Mouse (Mus musculus) bone marrow macrophage, adult 2 months (primary cell): ENCODE results near the gene Cradd. TPM values are rescaled to one million over a fixed set of nuclear protein-coding genes. Genes with fewer than 3 reads are reported as not detected.

ENCODE experiments used
- H3K27ac ChIP-seq: 2 replicates; pipeline ENCODE4 v1.5.1; 2012; ENCODE audit warnings: low read depth, low read length; ENCODE audit not compliant: insufficient read depth
- H3K4me1 ChIP-seq: 2 replicates; pipeline ENCODE4 v1.6.1; 2012; ENCODE audit warnings: low read length; ENCODE audit not compliant: control insufficient read depth, insufficient read depth
- H3K4me3 ChIP-seq: 2 replicates; pipeline ENCODE4 v1.5.1; 2012; ENCODE audit warnings: mild to moderate bottlenecking, low read length, moderate library complexity; ENCODE audit not compliant: insufficient read depth
- CTCF ChIP-seq: IDR thresholded peaks from 2 replicates; pipeline ENCODE4 v1.5.1; 2012; ENCODE audit warnings: low read depth, mild to moderate bottlenecking, low read length, moderate library complexity
- POLR2A ChIP-seq: IDR thresholded peaks from 2 replicates; pipeline ENCODE4 v1.6.1; 2012; ENCODE audit warnings: mild to moderate bottlenecking, low read depth, low read length, borderline replicate concordance
- polyA plus RNA-seq: library from polyadenylated mRNA; stranded (reverse); fragments of >200 nt; gene quantifications from 2 replicates; pipeline ENCODE4 v1.2.4, GENCODE M21; 2012; ENCODE audit not compliant: missing spikeins, insufficient read depth, insufficient read length

Gene Cradd
- polyA plus RNA-seq, 1 experiment, result 12.2 TPM

GRCm38 (mm10) chr10:95154675-95155074, 169.3 kb downstream of the Cradd start:
- H3K27ac ChIP-seq, result no peak overlapping the region
- H3K4me3 ChIP-seq, result no peak overlapping the region
- peaks cover 33% of the 10 kb centered on the region for H3K4me1 ChIP-seq
- no peak for TF ChIP-seq POLR2A

DNA sequence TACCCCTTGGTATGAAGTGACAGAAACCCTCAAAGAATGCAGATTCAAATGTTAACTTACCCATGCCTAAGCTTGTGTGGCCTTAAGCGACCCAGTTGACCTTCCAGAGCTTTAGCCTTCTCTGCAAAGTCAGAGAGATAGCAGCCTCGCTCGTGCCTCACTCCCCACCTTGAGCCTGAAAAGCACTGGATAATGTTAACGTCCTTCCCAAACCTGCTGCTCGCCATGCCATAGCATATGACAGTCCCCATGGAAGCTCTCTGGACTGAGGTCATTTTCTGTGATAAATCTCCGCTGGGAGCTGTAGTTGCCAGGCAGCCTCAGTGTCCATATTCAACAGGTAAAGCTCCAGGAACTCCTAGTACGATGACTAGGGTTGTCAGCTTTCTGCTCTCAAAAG, 170.7 kb downstream of the Cradd start:
- Histone ChIP-seq H3K4me3 (no peak overlapping the region), H3K27ac (no peak overlapping the region), H3K4me1 (peaks cover 33% of the 10 kb centered on the region)
- TF ChIP-seq CTCF, result no peak
- TF ChIP-seq POLR2A, result no peak

DNA sequence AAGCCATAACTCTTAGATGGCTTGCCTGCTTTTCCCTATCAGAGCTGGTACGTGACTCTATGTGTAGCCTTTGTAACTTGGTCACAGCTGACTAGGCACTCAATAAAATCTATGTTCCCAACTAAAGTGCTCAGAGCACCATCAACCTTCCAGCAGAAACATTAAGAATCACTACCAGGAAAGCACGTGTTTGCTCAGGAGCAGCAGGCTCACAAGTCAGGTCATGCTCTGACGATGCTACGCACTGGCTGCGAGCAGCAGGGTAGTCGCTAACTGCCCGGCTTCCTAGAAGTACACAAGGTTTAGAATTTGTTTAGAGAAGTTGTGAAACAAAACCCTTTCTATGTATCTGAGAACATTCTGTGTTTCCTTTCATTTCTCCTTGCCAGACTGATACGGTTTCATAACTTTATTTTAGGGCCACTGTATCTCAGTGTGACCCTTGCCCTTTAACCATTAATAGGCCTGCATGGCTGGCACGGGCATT, 171.4 kb downstream of the Cradd start:
- H3K27ac ChIP-seq, result no peak overlapping the region
- TF ChIP-seq POLR2A (no peak), CTCF (no peak)
- peaks cover 33% of the 10 kb centered on the region for H3K4me1 ChIP-seq
- H3K4me3 ChIP-seq, result no peak overlapping the region

DNA sequence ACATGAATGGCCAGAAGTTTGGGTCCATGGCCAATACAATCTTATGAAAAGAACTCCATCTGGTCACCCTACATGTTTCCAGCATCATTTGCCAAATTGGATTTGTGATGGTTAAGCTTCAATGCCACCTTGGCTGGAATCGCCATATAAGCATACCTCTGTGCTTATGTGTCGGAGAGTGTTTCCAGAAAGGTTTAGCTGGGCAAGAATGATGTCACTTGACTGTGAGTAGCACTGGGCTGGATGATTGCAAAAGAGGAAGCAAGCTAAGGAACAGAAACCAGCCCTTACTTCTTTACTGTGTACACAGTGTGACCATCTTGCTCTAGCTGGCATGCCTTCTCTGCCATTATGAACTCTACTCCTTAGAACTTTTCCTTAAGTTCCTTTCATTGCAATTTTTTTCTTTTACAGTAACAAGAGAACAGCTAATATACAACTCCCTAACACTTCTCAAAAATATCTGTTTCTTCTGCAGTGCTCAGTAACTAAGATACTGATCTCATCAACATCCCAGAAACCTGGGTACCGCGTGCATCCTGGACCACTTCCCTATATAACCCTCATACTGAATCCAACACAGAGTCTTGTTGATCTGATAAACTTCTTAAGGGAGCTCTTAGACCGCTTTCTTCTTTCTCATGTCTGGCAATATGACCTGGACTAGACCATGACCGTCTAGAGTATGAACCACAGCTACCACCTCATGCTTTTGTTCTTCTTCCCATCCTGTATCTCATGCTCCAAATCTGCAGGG, 172.7 kb downstream of the Cradd start:
- Histone ChIP-seq H3K27ac (peak overlapping the region; percentile 29), H3K4me1 (peaks cover 40% of the 10 kb centered on the region)
- TF ChIP-seq CTCF (no peak), POLR2A (no peak)

DNA sequence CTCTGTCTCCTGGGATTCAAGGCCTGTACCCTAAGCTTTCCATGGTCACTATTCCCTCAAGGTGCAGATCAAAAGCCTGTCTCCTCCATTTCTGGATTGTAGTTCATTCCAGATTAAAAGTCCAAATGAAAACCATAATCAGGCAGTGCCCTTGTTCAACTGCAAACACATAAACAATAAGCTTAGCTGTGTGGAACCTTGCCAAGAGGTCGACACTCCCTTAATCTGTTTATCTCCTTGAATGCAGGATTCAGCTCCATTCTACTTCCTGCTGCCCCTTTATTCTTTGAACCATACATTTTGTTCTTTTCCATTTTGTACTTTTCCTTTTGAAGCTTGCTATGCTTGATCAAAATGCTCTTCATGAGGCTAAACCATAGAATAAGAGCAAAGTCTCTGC, 174.3 kb downstream of the Cradd start:
- H3K27ac ChIP-seq, result no peak overlapping the region
- no peak overlapping the region for H3K4me3 ChIP-seq
- peaks cover 38% of the 10 kb centered on the region for H3K4me1 ChIP-seq
- no peak for TF ChIP-seq POLR2A
- TF ChIP-seq CTCF, result no peak

More for the DNA sequence above, 172.7 kb downstream of the Cradd start:
- no peak overlapping the region for H3K4me3 ChIP-seq

GRCm38 (mm10) chr10:95148641-95149040, 175.3 kb downstream of the Cradd start:
- peaks cover 36% of the 10 kb centered on the region for H3K4me1 ChIP-seq
- TF ChIP-seq POLR2A (no peak), CTCF (no peak)

GRCm38 (mm10) chr10:95147136-95147901, 176.6 kb downstream of the Cradd start:
- Histone ChIP-seq H3K4me1 (peaks cover 26% of the 10 kb centered on the region), H3K4me3 (no peak overlapping the region), H3K27ac (no peak overlapping the region)
- TF ChIP-seq CTCF (no peak), POLR2A (no peak)

More at GRCm38 (mm10) chr10:95148641-95149040, 175.3 kb downstream of the Cradd start:
- H3K27ac ChIP-seq, result no peak overlapping the region
- H3K4me3 ChIP-seq, result no peak overlapping the region

DNA sequence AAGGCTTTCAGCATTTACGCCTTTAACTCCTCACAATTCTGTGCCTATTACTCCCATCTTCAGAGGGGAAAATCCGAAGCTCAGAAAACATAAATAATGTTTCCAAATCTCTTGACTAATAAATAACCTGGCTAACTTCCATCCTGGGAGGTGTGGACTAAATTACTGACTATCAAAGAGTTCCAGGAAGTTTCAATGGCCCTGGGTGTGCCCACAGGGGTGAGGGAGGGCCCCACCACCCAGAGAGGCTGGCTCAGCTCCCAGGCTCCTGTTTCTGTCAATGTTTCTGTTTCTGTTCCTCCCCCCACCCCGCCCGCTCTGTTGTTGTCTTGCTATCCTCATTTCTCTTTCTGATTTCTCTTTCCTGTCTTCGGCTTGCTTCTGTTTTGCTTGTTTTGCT, 177.4 kb downstream of the Cradd start:
- Histone ChIP-seq H3K27ac (no peak overlapping the region), H3K4me3 (no peak overlapping the region), H3K4me1 (peaks cover 19% of the 10 kb centered on the region)
- TF ChIP-seq POLR2A, result no peak
- TF ChIP-seq CTCF, result no peak

GRCm38 (mm10) chr10:95145204-95145926, 178.6 kb downstream of the Cradd start:
- no peak for TF ChIP-seq POLR2A
- TF ChIP-seq CTCF, result no peak
- H3K27ac ChIP-seq, result no peak overlapping the region
- H3K4me3 ChIP-seq, result no peak overlapping the region
- H3K4me1 ChIP-seq, result peaks cover 19% of the 10 kb centered on the region
